Mouse (Mus musculus) hindbrain, embryonic 10.5 days (tissue): ENCODE measurements at regions not wholly inside any gene's neighbourhood (a gene's known extent, or its start where the extent isn't known, plus 50 kb on each side); places are given as distances from the start of the nearest gene placed in this dataset.

ENCODE experiments used
- DNase-seq: peaks from one replicate; pipeline ENCODE4 v3.0.0-alpha.2; 2017; ENCODE audit warnings: low spot score
- H3K27ac ChIP-seq: fragments of 300-500 bp; sonication (generic); 2 replicates; pipeline ENCODE4 v1.5.1; 2016; ENCODE audit warnings: mild to moderate bottlenecking, moderate library complexity
- H3K27me3 ChIP-seq: fragments of 300-500 bp; sonication (generic); 2 replicates; pipeline ENCODE4 v1.6.1; 2016; ENCODE audit warnings: mild to moderate bottlenecking; ENCODE audit not compliant: poor library complexity, insufficient read depth, severe bottlenecking
- H3K36me3 ChIP-seq: fragments of 300-500 bp; sonication (generic); 2 replicates; pipeline ENCODE4 v1.6.1; 2016; ENCODE audit warnings: mild to moderate bottlenecking, moderate library complexity
- H3K4me1 ChIP-seq: fragments of 300-500 bp; sonication (generic); replicated peaks from 2 replicates; pipeline ENCODE4 v1.6.1; 2016; ENCODE audit warnings: mild to moderate bottlenecking
- H3K4me3 ChIP-seq: fragments of 300-500 bp; sonication (generic); 2 replicates; pipeline ENCODE4 v1.5.1; 2016; ENCODE audit warnings: mild to moderate bottlenecking, moderate library complexity
- H3K9me3 ChIP-seq: fragments of 300-500 bp; sonication (generic); 2 replicates; pipeline ENCODE4 v1.6.1; 2016; ENCODE audit warnings: mild to moderate bottlenecking, moderate library complexity
- WGBS: fragments of 180-500 bp; shearing (Covaris S2); methylation state at CpG from one replicate; pipeline ENCODE4 v1.1.7; 2016; 5-methylcytosine and 5-hydroxymethylcytosine counted together

DNA sequence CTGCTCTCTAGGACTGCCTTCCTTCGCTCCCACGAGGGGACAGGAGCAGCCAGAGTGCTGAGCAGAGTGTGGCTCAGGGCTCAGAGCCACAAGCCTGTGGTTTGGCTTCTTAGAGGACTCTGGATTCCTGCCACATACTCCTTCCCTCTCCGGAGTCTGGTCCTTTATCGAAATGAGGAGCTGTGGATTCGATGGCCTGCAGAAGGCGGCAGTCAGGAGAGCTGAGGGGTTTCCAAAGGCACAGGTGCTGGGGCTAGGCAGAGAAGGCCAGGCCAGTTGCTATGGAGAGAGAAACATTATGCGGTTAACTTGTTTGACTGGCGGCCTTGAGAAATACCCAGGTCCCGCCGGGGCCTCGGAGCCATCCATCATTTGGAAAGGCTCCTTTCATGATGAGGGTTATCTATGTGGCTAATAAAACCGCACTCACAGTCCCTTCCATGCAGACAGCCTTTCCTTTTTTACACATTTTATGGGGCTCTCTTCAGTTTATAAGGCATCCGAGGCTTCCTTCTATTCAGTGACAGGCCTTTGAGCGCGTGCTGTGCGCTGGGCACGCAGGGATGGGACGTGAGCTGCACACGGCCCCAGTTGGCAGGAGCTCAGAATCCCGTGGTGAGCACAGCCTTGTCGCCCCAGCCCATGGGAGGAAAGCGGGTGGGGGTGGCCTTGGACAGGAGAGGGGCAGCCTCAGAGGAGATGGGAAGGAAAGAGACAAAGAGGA, 61.2 kb upstream of the Gjb5 start:
- 27% methylated on average over 22 of the region's 22 CpGs for WGBS
- H3K4me3 ChIP-seq: no peak overlapping the region
- DNase-seq: peak; percentile 77
- peaks cover 13% of the 10 kb centered on the region for H3K27me3 ChIP-seq
- H3K4me1 ChIP-seq: peaks cover 73% of the 10 kb centered on the region
- H3K36me3 ChIP-seq: no peaks in the 10 kb centered on the region
- H3K9me3 ChIP-seq: no peaks in the 10 kb centered on the region
- H3K27ac ChIP-seq: peak overlapping the region; percentile 85

DNA sequence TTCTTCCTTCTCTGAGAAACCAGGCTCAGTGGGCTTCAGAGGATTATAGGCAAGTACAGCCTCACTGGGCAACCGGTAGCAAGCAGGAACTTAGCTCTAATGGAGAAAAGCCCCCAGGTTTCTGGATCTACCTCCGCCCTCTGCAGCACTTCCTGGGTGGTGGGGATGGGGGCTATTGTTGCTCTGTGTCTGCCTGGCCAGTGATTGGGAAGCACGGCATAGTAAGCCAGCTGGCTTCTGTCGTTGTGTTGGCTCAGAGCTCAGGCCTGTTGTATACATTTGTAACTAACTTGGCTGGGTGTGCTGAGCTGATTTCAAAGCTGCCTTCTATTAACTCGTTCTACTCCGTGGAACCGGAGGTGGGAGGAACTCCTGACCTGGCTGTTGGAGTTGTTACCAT, 58.9 kb upstream of the Gjb5 start:
- no peak for DNase-seq
- Histone ChIP-seq H3K36me3 (no peaks in the 10 kb centered on the region), H3K9me3 (no peaks in the 10 kb centered on the region), H3K27me3 (peaks cover 6% of the 10 kb centered on the region), H3K4me3 (no peak overlapping the region), H3K27ac (peak overlapping the region; percentile 36), H3K4me1 (peaks cover 70% of the 10 kb centered on the region)
- WGBS: 68% methylated on average over 7 of the region's 7 CpGs

DNA sequence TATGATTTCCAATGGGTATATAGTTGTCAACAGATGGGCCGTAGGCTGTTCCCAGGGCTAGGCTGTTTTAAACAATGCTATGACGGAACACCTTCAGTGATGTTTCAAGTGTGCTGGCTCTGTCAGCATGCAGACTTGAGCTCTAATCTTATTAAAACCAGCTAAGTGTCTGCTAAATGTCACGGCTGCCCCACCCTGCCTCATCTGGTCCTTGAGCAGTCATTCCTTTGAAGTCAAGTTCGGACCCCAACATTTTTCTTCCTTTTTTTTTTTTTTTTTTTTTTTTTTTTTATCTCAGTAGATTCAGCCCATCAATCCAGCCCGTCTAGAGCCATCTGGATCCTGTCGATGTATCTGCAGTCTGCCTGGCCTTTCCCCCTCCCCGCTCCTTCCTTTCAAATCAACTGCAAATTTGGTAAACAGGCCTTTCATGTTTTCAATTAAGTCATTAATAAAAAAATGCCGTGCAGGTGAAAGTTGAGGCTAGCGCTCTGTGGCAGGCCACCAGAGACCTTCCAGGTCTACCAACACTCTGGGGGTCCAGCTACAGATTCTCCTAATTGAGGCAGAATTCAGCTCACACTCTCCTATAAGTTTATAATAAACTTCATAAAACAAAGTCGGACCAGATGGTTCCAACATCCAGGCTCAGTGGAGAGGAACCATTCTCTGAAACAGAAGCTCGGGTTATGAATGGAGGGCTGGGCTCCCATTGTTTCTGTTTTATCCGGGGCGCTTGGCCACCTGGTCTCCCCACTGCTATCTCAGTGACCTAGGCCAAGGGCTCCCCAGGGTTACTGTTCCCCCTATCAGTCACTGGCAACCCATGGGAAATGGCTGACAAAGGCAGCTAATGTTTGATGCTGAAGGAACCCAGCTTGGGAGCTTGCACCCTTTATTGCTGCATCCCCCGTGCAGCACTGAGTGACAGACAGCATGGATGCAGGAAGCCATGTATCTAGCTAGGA, 56.3 kb upstream of the Gjb5 start:
- no peaks in the 10 kb centered on the region for H3K36me3 ChIP-seq
- WGBS: 31% methylated on average over 14 of the region's 14 CpGs
- H3K27ac ChIP-seq: peak overlapping the region; percentile 75
- H3K4me3 ChIP-seq: no peak overlapping the region
- H3K9me3 ChIP-seq: no peaks in the 10 kb centered on the region
- peak; percentile 53 for DNase-seq
- H3K4me1 ChIP-seq: peaks cover 65% of the 10 kb centered on the region
- H3K27me3 ChIP-seq: peaks cover 6% of the 10 kb centered on the region
